Mouse (Mus musculus) kidney, postnatal 4 days (tissue): ENCODE measurements at regions not wholly inside any gene's neighbourhood (a gene's known extent, or its start where the extent isn't known, plus 50 kb on each side); places are given as distances from the start of the nearest gene placed in this dataset.

ENCODE experiments used
- DNase-seq, 2 experiments: peaks; one replicate each; pipeline ENCODE4 v3.0.0; 2021; ENCODE audit warnings: mixed read lengths in 2 of 2

DNA sequence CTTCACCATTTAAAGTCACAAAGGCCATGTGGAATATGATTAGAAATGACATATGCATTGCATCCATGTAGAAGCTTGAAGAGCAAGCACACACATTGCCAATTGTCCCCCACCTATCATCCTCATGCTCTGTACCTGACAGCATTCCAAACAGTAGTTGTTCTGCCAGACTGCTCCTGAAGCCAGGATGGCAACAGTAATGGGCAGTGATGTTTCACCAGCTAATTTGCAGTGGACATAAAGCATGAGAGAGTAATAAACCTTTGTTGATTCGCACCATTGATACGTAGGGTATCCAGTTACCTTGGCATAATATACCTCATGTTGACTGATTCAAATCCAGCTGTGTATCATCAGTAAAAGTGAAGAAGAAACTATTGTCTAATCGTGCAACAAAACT is 606.5 kb upstream of the Celf2 start:
- DNase-seq = no peak

DNA sequence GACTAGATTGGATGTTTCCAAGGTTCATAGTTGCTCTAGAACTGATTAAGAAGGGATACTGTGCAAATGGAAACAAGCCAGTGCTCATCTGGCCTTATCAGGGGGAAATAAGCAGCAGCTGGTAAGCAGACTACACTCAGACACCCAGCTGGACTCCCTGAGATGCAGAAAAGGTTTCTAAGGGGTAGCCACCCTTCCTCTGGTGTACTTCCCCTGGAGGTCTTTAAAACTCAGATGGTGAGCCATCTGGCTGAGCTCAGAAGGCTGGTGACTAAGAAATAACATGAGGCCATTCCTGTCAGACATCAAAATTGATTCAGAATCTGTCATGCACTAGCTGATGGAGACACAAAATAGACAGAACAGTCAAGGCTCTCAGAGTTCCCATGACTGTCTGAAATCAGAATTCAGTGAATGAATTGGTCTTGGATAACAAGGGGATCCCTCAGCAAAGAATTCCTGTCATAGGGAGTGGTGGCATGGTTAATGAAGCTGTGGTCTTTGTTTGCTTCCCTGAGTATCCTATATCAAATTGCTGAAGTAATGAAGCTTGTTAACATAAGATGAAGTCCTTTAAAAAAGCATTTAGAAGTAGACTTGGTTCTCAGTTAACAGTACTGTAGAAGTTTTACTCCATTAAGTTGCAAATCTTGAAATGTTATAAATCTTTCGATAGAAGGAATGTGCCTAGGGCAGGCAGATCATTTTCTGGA is 603.2 kb upstream of the Celf2 start:
- DNase-seq = no peak

DNA sequence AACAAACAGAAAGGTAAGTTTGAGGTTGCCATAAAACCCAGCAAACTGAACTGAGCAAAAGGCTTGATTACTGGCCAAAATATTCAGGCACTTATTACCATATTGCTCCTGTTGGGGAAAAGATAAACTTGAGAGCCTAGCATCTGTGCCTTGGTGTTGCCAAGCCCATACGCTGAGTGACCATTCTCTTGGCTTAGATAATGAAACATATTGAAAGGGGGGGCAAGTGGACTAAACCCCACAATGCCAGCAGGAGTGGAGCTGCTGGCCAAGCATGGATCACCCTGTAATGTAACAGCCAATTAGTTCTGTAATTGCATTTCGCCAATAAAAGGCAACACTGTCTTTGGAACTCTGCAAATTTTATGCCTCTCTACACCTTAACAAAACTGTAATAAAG is 584.8 kb upstream of the Celf2 start:
- DNase-seq = no peak

DNA sequence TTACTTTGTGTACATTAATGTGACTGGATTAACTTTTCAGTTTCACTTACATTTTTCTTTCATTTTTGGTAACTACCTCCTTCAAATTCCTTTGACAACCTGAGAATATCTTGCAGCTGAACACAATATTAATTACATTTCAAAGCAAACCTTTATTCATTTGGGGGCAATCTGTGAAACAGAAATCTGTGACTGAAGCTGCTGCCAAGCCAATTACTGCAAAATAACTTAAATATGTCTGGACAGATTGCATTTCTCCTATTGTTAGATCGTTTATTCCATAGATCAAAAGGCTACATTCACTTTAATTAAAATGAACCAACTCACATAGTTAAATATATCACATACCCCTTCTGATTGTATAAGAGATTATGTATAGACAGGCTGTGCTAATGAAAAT is 558.5 kb upstream of the Celf2 start:
- DNase-seq = no peak

DNA sequence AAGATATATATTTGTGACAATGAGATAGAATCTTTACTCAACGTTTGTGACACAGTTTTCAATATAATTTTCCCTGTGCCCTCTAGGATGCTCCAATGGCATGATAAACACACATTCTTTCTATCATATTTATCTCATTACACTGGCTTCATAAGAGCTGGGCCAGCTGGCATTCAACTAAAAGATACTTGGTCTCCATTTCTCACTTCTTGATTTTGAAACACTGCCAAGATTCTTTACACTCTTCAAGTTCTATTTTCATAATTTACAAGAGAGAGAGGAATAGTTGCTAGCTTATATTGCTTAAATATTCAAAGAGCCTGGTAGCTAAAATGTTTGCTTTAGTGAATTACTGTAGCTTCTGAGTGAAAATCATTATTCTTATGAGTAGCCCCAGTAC is 552.3 kb upstream of the Celf2 start:
- DNase-seq = no peak

DNA sequence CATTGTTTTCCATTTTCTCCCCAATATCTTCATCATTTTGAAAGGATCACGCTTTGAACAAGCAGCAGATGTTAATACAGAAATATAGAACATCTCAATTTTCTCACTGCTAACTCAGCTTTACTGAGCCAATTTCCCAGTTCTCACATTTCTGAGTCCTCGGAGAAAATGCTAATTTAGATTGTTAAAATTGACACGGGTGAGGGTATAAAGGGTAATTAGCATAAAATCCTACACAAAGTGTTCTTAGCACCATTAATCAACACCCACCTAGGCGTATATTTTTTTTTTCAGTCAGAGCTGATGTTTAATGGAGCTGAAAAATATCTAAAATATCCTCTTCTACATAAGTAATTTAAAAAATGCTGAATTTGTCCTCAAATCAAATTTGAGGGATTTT is 519.8 kb upstream of the Celf2 start:
- no peak for DNase-seq

DNA sequence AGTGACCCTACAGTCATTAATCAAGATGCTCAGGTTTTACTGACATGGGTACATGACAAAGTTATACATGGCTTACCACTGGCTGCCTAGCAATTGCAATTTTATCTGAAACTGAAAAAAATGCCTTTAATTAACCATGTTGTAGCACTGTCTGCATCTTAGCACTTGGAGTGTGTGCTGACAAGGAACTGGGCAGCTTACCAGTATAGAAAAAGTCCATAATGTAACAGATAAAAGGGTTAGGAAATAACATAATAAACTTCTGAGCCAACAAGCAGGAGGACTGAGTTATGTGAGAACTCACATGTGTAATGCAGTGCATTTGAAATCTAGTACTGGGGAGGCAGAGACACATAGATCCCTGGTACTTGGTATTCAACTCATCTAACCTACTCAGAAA is 518.2 kb upstream of the Celf2 start:
- no peak for DNase-seq

DNA sequence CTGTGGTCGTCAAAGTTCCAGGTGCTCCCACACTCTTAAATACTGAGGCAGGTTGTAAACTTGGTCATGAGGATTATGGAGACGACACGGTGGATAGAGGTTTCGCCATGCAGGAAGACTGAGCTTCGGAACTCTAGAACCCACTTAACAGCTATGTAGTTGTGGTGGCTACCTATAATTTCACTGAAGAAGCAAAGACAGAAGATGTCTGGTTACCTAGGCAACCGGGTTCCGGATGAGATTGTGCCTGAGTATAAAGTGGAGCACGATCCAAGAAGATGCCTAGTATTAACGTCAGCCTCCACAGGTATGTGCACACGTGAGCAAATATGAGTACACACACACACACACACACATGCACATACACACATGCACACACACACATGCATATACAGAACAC is 517.3 kb upstream of the Celf2 start:
- no peak for DNase-seq

DNA sequence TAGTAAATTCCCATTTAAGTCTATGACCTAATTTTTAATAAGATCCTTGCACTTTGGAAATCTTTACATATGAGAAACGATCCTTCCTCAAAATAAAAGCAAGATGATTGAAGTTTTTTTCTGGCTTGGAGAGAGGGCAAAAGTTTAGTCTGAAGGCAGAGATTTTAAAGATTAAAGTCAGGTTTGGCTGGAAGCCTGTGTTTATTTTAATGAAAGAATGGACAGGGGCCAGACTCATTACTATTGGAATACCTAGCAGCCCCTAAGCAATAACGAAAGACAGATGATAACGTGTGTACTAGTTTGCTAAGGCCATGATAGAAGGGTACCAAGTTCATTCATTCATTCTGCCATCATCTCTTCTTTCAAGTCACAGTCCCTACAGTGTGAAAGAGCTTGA is 513.3 kb upstream of the Celf2 start:
- no peak for DNase-seq

DNA sequence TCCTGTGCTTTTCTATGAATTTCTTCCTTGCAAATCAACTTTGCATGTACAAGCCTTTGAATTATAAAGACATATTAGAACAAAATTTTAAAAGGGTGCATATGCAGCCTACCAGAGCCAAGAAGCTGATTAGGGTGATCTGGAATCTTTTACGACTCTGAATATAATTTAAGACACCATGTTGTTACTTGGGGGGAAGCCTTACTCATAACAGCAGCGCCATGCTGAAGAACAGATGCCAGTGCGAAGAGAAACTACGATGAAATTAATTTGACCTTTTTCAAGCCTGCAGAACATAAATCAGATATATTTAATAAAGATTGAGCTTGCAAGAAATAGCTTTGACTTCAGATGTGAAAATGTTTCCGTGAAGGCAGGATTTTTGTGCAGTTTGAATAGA is 512.7 kb upstream of the Celf2 start:
- no peak for DNase-seq

DNA sequence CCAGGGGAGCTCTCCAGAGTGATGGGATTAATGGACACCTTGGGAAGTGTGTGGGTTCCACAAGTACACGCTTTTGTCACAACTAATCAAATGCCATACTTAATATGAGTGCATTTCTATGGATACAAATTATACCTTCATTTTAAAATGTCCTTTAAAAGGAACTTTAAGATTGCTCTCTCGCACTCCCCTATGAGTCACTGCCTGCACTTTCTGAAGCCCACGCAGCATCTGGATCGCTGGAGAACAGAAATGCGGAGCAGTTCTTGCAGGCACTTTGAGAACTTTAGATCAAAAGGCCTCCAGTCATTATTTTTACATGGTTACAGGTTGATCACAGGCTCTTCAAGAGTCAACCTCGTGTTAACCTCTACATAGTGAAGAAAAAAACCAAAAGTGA is 503.5 kb upstream of the Celf2 start:
- no peak for DNase-seq

DNA sequence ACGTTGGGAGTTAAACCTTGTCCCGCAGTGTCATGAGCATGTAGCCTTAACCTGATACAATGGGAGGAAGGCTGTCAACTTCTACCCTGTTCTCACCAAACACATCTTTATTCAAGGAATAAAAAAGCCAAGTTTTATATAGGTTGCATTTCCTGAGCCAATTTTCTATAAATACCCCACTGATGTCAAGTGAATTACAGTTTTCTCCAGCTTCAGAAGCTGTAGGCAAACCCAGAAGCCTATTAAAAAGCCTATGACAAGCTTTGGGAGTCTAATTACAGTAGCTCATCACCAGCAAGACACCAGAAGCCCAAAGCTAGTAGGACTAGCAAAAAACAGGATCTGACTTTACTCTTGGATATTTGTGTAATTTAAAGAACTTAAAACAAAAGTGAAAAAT is 490.1 kb upstream of the Celf2 start:
- no peak for DNase-seq

DNA sequence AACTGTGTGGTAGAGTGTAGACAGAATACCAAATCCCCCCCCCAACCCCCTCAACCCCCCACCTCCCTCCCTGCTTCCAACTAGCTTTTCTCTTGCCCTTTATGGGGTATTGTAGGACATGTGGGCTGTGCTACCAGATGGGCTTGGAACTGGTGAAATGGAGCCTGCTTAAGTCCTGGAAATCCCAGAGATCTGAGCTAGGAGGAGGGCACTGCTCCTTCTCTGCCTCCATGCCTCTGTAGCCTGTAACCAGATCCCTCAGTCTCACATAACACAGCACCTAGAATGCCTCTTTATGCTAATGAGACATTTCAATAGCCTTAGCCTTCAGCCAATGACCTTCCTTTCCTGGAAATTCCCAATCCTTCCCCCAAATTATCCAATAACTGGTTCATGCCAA is 465.1 kb upstream of the Celf2 start:
- DNase-seq = no peak

DNA sequence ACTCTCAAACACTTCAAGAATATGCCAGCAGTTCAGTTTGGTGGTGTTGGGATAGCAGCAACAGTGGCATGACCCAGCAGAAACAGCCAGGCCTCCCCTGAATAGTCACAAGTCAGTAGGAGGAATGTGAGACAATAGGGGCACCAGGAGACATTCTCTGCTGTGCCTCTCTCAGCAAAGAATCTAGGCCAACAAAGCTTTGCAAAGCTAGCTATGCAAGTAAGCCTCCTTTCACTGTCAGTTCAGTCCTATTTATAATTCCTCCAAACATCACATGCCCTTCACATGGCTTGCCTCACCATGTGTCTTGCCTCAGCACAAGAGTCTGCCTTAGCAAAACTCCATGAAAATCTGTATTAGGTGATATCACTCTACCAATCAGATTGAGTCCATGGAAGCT is 454.1 kb upstream of the Celf2 start:
- DNase-seq = no peak

DNA sequence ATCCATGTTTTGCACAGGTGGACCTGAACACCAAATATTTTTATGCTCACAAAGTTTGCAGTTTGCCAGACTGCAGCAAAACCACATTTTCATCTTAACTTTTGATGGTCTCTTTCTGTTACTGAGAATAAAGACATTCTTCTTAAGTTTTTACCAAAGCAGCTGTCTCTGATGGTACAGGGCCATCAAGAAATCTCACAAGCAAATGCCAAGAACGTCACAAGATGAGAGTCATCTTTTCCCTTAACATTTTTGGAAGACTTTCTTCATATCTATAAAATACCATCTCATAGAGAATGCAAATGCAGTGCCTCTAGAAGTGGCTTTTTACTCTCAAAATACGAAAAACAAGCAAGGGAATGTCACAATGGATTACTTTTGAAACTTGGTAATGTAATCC is 444.8 kb upstream of the Celf2 start:
- no peak for DNase-seq

DNA sequence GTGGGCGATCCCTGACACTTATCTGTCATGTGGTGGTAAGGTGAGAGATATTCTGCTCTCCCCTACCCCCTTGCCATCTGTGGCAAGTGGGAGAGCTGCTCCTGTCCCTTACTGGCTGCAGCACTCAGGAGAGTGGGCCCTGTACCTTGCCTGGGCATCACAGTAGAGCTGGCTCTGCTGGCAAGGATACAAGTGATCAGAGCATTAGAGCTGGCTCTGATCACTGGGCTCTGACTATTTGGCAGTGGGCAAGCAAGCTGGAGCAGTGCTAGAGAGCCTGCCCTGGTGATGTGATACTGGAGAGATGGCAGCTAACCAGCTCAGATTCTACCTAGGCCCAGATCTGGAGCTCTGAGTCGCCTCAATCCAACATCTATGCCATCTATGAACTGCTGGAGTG is 443.5 kb upstream of the Celf2 start:
- no peak for DNase-seq

DNA sequence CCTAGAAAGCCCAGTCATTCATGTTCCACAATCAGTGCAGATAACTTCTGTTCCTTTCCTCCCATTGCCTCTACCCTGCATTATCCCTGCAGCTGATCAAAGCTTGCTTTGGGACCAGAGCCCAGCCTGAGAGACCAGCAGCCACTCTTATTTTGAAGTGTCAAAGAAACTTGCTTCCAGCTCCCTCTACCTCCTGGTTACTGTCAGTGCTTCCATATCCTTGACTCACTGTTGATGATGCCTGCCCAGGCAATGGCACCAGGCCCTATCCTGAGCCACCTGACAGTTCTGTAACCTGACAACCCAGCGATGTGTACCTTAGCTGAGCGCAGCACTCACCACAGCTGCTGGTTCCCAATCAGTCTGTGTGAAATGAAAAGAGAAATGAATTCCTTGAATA is 435.6 kb upstream of the Celf2 start:
- DNase-seq = peak; percentile 2 to 3

DNA sequence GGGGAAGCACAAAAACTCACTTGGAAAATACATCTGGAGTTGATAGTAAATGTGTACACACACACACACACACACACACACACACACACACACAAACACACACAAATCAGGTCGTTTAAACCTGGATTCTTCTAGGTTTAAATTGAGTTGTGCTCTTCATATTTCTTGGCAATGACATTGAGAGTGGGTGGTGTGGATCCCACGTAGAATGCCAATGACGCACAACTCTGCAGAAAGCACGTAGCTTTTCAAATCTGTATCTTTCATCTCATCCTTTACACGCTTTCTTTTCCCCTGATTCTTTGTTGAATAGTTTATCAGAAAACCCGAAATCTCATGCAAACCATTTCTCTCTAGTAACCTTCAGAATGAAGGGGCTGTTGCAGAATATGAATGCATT is 424.3 kb upstream of the Celf2 start:
- DNase-seq = no peak

DNA sequence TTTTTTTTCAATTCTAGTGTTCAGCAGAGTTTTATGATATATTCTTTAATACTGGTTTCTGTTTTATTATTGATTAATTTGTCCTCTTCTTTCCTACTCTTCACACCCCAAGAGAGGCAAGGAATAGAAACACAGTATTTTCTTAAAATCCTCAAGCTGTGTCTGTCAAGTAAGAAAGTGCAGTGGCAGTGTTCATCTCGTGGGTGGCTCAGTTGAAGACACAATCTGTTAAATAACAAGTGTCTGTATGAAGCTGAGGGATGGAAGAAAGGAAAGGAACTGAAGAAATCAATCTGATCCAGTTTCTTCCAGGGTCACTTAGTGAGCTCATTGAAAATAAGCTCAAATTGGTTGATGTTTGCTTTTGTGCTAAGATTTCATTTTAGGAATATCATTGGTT is 396.9 kb upstream of the Celf2 start:
- DNase-seq = no peak

DNA sequence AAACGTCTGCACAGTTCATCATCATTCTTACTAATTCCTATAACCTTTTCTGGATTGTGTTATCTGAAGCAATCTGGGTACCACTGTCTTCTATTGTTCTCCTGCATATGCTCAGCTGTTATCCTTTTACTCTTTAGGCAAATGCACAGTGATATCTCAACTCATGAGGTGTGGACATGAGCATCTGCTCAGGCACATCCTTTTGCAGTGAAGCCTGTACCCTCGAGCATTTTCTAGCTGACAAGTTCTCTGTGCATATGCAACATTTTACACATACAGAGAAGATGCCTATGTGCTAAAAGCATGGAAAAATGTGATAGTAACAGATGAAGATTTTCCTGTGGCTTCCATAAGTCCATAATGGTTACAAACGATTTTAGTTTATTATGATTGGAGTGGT is 384.4 kb upstream of the Celf2 start:
- no peak for DNase-seq
